Mouse (Mus musculus) brain, embryonic 14.5 days (tissue): ENCODE measurements around the gene Glis1. TPM values are rescaled to one million over a fixed set of nuclear protein-coding genes. Genes with fewer than 3 reads are reported as not detected.

Experiments used
- DNase-seq: peaks from one replicate; pipeline ENCODE4 v3.0.0-alpha.2; 2011; ENCODE audit warnings: low read depth
- CTCF ChIP-seq: fragments of 200-500 bp; IDR thresholded peaks from 2 replicates; pipeline ENCODE4 v1.5.1; 2012; ENCODE audit warnings: inconsistent platforms, mild to moderate bottlenecking, moderate library complexity, borderline replicate concordance; ENCODE audit not compliant: insufficient read depth, insufficient read length; ENCODE audit errors: extremely low read depth
- POLR2A ChIP-seq: fragments of 200-500 bp; IDR thresholded peaks from 2 replicates; pipeline ENCODE4 v1.6.1; 2012; ENCODE audit warnings: mild to moderate bottlenecking, inconsistent platforms, borderline replicate concordance; ENCODE audit not compliant: poor library complexity, insufficient read depth, insufficient read length, severe bottlenecking; ENCODE audit errors: extremely low read depth
- polyA plus RNA-seq: library from polyadenylated mRNA; depleted of rRNA; stranded (reverse); fragments of >200 nt; gene quantifications from 2 replicates; pipeline ENCODE4 v1.2.3, GENCODE M21; 2012

The Glis1 gene
- polyA plus RNA-seq, 1 experiment: 1.4 TPM

DNA sequence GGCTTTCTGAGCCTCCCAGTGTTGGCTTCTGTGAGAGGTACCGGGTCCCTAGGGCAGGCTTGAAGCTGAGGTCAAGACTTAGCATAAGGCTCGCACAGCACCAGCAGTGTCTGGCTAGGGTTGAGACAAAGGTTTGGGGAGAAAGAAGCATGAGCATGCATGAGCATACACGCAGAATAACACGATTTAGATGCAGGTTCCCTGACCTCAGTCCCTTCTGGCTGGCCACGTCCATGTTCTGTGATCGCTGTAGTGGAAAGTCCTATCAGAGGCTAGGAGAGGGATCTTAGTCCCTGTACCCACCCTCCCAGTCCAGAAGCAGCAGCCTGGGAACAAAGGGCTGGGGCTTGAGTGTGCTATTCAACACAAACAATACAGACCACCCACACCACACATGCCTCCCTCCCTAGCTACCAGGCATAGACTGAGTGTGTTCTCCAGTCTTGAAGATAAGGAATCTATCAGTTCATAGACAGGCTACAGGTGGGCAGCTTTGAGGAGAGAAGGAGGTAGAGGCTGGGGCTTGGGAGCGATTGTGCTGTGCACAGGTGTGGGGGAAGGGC lies 134.6 kb downstream of the Glis1 start:
- DNase-seq: peak; percentile 46
- TF ChIP-seq POLR2A (no peak), CTCF (no peak)

DNA sequence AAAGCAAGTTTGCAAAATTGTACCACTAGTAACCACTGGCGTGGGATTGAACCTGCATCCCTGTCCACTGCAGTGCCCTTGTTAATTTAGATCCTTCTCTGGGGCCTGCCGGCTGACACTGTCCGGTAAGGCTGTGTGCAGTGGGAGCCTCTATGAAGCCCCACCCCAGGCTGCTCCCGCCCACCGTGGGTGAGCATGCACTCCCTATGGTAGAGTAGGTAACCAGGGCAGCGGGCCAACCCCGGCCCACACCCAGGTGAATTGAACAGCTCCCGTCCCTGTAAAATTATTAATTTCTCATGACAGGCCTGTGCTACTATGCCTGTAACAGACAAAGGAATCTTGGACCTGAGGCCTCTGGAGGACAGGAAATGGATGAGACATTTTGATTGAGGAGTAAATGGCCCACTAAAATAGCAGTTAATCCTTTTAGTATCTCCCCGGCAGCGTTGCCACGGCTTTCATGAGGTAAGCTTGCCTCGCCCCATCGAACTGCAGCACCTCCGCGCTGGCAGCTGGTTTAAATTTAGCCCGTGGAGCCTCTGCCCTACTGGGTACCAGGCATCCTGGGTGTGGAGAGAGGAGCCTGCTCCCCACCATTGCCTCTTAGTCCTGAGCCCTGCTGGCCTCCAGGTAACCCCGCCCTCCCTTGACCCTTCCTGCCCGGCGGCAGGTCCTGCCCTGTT lies 136.1 kb downstream of the Glis1 start:
- TF ChIP-seq CTCF (no peak), POLR2A (no peak)
- no peak for DNase-seq

DNA sequence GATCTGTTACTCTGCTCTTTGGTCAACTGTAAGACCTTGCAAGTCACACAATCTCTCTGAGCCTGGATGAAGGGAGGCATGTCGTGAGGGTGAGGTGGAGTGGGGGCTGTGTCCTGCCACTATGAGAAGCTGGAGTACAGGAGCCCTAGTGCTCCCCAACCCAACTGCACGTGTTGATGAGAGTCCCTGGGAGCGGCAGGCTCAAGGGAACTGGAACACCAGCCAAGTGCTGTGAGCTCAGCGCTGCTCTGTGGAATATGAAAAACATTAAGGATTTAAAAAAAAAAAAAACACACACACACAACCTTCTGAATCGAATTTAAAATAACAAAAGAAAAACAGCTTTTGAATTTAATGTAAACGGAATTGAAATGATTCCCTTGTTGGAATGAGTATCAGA lies 141.4 kb downstream of the Glis1 start:
- TF ChIP-seq CTCF: no peak
- TF ChIP-seq POLR2A: no peak
- DNase-seq: no peak

DNA sequence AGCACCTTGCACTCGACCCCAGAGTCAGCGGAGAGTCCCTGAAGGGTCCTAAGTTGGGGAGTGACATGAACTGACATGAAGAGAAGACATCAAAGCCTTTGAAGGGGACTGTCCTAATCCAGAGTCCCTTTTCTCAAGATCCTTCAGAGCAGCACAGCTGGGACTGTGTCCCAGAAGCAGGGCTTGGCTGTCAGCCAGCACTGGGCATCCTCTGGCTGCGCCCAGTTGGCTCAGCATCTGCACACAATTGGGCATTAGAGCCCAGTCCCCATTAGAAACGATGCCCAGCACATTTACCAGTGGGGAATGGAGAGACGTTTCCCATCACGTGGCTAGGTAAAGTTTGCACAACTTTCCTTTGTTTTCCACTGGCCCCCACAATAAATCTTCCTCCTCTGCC lies 142.4 kb downstream of the Glis1 start:
- DNase-seq: peak; percentile 48
- TF ChIP-seq CTCF (no peak), POLR2A (no peak)

DNA sequence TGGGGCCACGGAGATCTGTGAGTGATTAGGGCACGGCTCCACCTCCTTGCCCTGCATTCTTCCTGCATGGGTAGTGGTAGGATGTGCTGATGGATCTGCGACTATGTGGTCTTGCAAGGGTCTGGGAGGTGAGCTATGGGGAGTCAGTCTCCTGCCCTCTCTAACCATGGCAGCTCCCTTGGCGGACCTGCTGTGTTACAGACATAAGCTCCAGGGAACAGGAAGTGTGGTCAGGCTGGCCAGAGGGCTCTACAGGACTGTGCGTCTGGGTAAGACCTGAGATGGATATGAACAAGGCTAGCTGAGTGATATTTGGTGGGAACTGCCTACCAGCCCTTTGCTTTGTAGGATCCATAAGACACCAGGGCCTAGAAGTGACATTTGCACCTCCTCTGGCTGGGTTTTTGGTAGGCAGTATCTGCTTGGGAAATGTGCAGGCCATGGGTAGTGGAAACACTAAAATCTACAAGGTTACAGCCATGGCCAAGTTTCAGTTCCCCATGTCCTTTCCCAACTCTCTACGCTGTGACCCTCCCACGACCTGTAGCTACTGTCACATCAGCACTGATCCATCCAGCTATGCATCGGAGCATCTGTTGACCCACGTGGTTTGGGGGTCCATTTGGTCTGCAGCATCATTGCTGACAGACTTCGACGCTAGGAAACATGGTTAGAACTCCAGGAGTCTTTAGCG lies 142.9 kb downstream of the Glis1 start:
- no peak for DNase-seq
- TF ChIP-seq POLR2A: no peak
- TF ChIP-seq CTCF: no peak

GRCm38 (mm10) chr4:107580883-107581282 lies 146.5 kb downstream of the Glis1 start:
- TF ChIP-seq CTCF (no peak), POLR2A (no peak)
- no peak for DNase-seq

- no peak for DNase-seq
- TF ChIP-seq CTCF: no peak
- no peak for TF ChIP-seq POLR2A
Measured at GRCm38 (mm10) chr4:107586391-107586790, 152.0 kb downstream of the Glis1 start.

GRCm38 (mm10) chr4:107588637-107589036 lies 154.2 kb downstream of the Glis1 start:
- TF ChIP-seq POLR2A (no peak), CTCF (no peak)
- no peak for DNase-seq

GRCm38 (mm10) chr4:107589046-107589445 lies 154.7 kb downstream of the Glis1 start:
- no peak for DNase-seq
- no peak for TF ChIP-seq POLR2A
- no peak for TF ChIP-seq CTCF

GRCm38 (mm10) chr4:107590805-107591534 lies 156.6 kb downstream of the Glis1 start:
- TF ChIP-seq POLR2A: no peak
- TF ChIP-seq CTCF: no peak
- DNase-seq: peak; percentile 73

GRCm38 (mm10) chr4:107593426-107593825 lies 159.0 kb downstream of the Glis1 start:
- DNase-seq: no peak
- TF ChIP-seq CTCF: no peak
- no peak for TF ChIP-seq POLR2A
